Mouse (Mus musculus) heart, adult 2 months (tissue): ENCODE data around the gene Pla1a.

Source experiments
- CTCF ChIP-seq: fragments of 200-600 bp; IDR thresholded peaks from 2 replicates; pipeline ENCODE4 v1.8.1; 2022; ENCODE audit warnings: antibody characterized with exemption, mild to moderate bottlenecking, moderate library complexity
- EP300 ChIP-seq: fragments of 200-500 bp; IDR thresholded peaks from 2 replicates; pipeline ENCODE4 v1.6.1; 2011; ENCODE audit warnings: low read depth, low read length, control low read depth; ENCODE audit not compliant: insufficient read depth
- POLR2A ChIP-seq: fragments of 200-500 bp; IDR thresholded peaks from 2 replicates; pipeline ENCODE4 v1.6.1; 2011; ENCODE audit warnings: mild to moderate bottlenecking, low read depth, low read length, control low read depth; ENCODE audit not compliant: insufficient read depth

- no peak for TF ChIP-seq CTCF
- no peak for TF ChIP-seq POLR2A
- 0 out of 2 replicates have a peak, but pooled peaks have one; percentile 37 for TF ChIP-seq EP300
Measured at GRCm38 (mm10) chr16:38370633-38371374, 62.1 kb downstream of the Pla1a start.
